14 mouse cellular contexts compared by ENCODE assay signal in genomic region chr12:109057736-109058135, GRCm38 (mm10). TPM values are rescaled to one million over a fixed set of nuclear protein-coding genes. Genes with fewer than 3 reads are reported as not detected.
"Had no signal": no experiment of that assay in that cellular context is flagged by ENCODE, and none has a peak within 500 bp of the region (broad histone marks: within the 10 kb centered on the region; RNA-seq: fewer than 3 reads in every experiment).

No protein-coding gene starts in this region.

- H3K4me3 ChIP-seq: layer of hippocampus, adult 2 months; limb, embryonic 12.5 days; midbrain, embryonic 10.5 days; myocyte; neural tube, embryonic 12.5 days had no signal

- H3K27ac ChIP-seq: layer of hippocampus, adult 2 months; limb, embryonic 12.5 days; liver, embryonic 14.5 days; midbrain, embryonic 10.5 days; neural tube, embryonic 12.5 days; stomach, postnatal 0 days had no signal

- H3K9ac ChIP-seq: limb, embryonic 12.5 days; liver, embryonic 14.5 days; neural tube, embryonic 12.5 days had no signal

- DNase-seq: kidney, adult 11 months; kidney, postnatal 10 days; lung, adult 18-20 months; lung, postnatal 36 days; midbrain, embryonic 14.5 days had no signal

- H3K36me3 ChIP-seq: limb, embryonic 12.5 days; midbrain, embryonic 10.5 days; neural tube, embryonic 12.5 days had no signal

RNA-seq across cellular contexts. Expression of gene Begain, which starts 10.3 kb away (rescaled TPM):
- total RNA-seq: liver, adult 2 months; megakaryocyte, adult 5-6 weeks had no signal
- polyA plus RNA-seq: liver, adult 2 months had no signal
